Mouse (Mus musculus) cerebellum, adult 2 months (tissue): ENCODE results near the gene Cblc.

ENCODE experiments used
- CTCF ChIP-seq: fragments of 200-500 bp; IDR thresholded peaks from 2 replicates; pipeline ENCODE4 v1.5.1; 2011; ENCODE audit warnings: low read depth, mild to moderate bottlenecking, control low read depth, low read length, moderate library complexity, borderline replicate concordance; ENCODE audit not compliant: insufficient read depth
- POLR2A ChIP-seq: fragments of 200-500 bp; IDR thresholded peaks from 2 replicates; pipeline ENCODE4 v1.6.1; 2011; ENCODE audit warnings: low read length, control low read depth, borderline replicate concordance; ENCODE audit not compliant: insufficient read depth

GRCm38 (mm10) chr7:19785874-19786458 lies 10.6 kb downstream of the Cblc start:
- TF ChIP-seq CTCF (no peak), POLR2A (no peak)
